Comparison of ENCODE assay signal across 35 mouse cellular contexts in the genomic region with DNA sequence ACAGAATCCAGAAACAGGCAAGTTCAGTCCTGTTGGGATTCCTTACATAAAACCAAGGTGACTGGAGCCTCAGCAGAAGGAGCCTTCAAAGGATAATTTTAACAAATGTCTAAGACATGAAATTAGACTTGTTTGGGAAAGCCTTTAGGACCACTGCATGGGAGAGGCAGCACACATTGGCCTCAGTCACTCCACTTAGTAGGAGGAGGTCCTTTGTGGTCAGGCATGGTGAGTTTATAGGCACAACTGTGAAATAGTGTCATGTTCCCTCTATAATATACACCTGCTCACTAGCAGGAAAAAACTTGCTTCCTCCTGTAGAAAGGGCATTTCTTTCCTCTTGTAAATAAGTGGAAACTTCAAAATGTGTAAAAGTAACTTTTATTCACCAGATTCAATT.
"Had no signal": no experiment of that assay in that cellular context is flagged by ENCODE, and none has a peak within 500 bp of the region (broad histone marks: within the 10 kb centered on the region; RNA-seq: fewer than 3 reads in every experiment).

No protein-coding gene starts in this region.

- H3K9me3 ChIP-seq: heart, embryonic 10.5 days; heart, embryonic 13.5 days; heart, embryonic 15.5 days; hindbrain, embryonic 10.5 days; hindbrain, embryonic 12.5 days; hindbrain, embryonic 13.5 days; hindbrain, embryonic 15.5 days; intestine, embryonic 15.5 days; kidney, embryonic 15.5 days had no signal

- H3K4me2 ChIP-seq: heart, embryonic 11.5 days; heart, embryonic 12.5 days; heart, embryonic 13.5 days; heart, embryonic 15.5 days; hindbrain, embryonic 12.5 days; hindbrain, embryonic 13.5 days; hindbrain, embryonic 14.5 days; hindbrain, embryonic 15.5 days; intestine, embryonic 15.5 days; kidney, embryonic 15.5 days had no signal

- H3K27ac ChIP-seq: heart, embryonic 10.5 days; heart, embryonic 13.5 days; heart, embryonic 15.5 days; hindbrain, embryonic 10.5 days; hindbrain, embryonic 12.5 days; hindbrain, embryonic 13.5 days; hindbrain, embryonic 14.5 days; hindbrain, embryonic 15.5 days; hindbrain, postnatal 0 days; intestine, embryonic 15.5 days; kidney, embryonic 15.5 days; kidney, postnatal 0 days; layer of hippocampus, adult 2 months had no signal

- H3K36me3 ChIP-seq: heart, embryonic 10.5 days; heart, embryonic 12.5 days; heart, embryonic 13.5 days; heart, embryonic 15.5 days; hindbrain, embryonic 10.5 days; hindbrain, embryonic 12.5 days; hindbrain, embryonic 13.5 days; hindbrain, embryonic 15.5 days; intestine, embryonic 15.5 days; kidney, embryonic 15.5 days had no signal

- H3K9ac ChIP-seq: heart, embryonic 12.5 days; heart, embryonic 13.5 days; heart, embryonic 15.5 days; hindbrain, embryonic 12.5 days; hindbrain, embryonic 13.5 days; hindbrain, embryonic 14.5 days; hindbrain, embryonic 15.5 days; intestine, embryonic 15.5 days; kidney, embryonic 15.5 days had no signal

- H3K4me3 ChIP-seq: heart, embryonic 10.5 days; heart, embryonic 12.5 days; heart, embryonic 13.5 days; heart, embryonic 15.5 days; hindbrain, embryonic 10.5 days; hindbrain, embryonic 12.5 days; hindbrain, embryonic 13.5 days; hindbrain, embryonic 15.5 days; intestine, embryonic 15.5 days; kidney, embryonic 15.5 days; layer of hippocampus, adult 2 months had no signal

- H3K4me1 ChIP-seq: heart, embryonic 10.5 days; heart, embryonic 12.5 days; heart, embryonic 13.5 days; heart, embryonic 15.5 days; hindbrain, embryonic 10.5 days; hindbrain, embryonic 12.5 days; hindbrain, embryonic 13.5 days; hindbrain, embryonic 15.5 days; intestine, embryonic 15.5 days; kidney, embryonic 15.5 days had no signal

- ATAC-seq: hindbrain, embryonic 16.5 days; hindbrain, postnatal 0 days; inflammation-experienced regulatory T-cells, adult 6 months; intestine, embryonic 15.5 days; intestine, embryonic 16.5 days; intestine, postnatal 0 days had no signal

- H3K27me3 ChIP-seq: heart, embryonic 12.5 days; heart, embryonic 13.5 days; heart, embryonic 15.5 days; hindbrain, embryonic 12.5 days; hindbrain, embryonic 13.5 days; hindbrain, embryonic 15.5 days; intestine, embryonic 15.5 days; kidney, embryonic 15.5 days had no signal

- DNase-seq: heart, postnatal 10 days; heart, postnatal 14 days; heart, postnatal 36 days; heart, postnatal 4 days; kidney, adult 11 months; kidney, adult 18-20 months; kidney, adult 2 months; kidney, adult 8-10 months; kidney, adult 9 months; kidney, postnatal 10 days; kidney, postnatal 14 days; kidney, postnatal 25 days; kidney, postnatal 36 days; kidney, postnatal 4 days; layer of hippocampus, adult 9-11 months; layer of hippocampus, postnatal 36 days had no signal
